Mouse (Mus musculus) v-Abl transformed pro-B cells (cell line): ENCODE results near the gene Col6a3.

Experiments used
- in situ Hi-C, 2 experiments: fragments of 400-800 bp; cut with MboI; formaldehyde crosslinking; loops; one replicate each; pipeline ENCODE4 v1.15.1; 2025; ENCODE audit not compliant: unreplicated experiment in 2 of 2

Gene Col6a3

GRCm38 (mm10) chr1:90843836-90844235, at the start of gene Col6a3:
TSS of gene Col6a3 (minus strand) at chr1:90843971.
- in situ Hi-C loops, result no loop called here

GRCm38 (mm10) chr1:90885771-90886460, 42.1 kb upstream of the Col6a3 start:
- in situ Hi-C loops, result no loop called here

GRCm38 (mm10) chr1:90876486-90877270, 32.9 kb upstream of the Col6a3 start:
- in situ Hi-C loops, result no loop called here

- in situ Hi-C loops, result no loop called here
Measured at GRCm38 (mm10) chr1:90875961-90876360, 32.2 kb upstream of the Col6a3 start.

- in situ Hi-C loops, result no loop called here
Measured at GRCm38 (mm10) chr1:90875371-90875770, 31.6 kb upstream of the Col6a3 start.

- in situ Hi-C loops, result no loop called here
Measured at GRCm38 (mm10) chr1:90870581-90870980, 26.8 kb upstream of the Col6a3 start.

- in situ Hi-C loops, result no loop called here
Measured at GRCm38 (mm10) chr1:90866734-90867133, 23.0 kb upstream of the Col6a3 start.

- in situ Hi-C loops, result no loop called here
Measured at GRCm38 (mm10) chr1:90855880-90856279, 12.1 kb upstream of the Col6a3 start.

- in situ Hi-C loops, result no loop called here
Measured at GRCm38 (mm10) chr1:90849836-90850235, 6.1 kb upstream of the Col6a3 start.

- in situ Hi-C loops, result no loop called here
Measured at GRCm38 (mm10) chr1:90845206-90845605, 1.4 kb upstream of the Col6a3 start.

GRCm38 (mm10) chr1:90842789-90843587, 783 bp downstream of the Col6a3 start:
- in situ Hi-C loops, result no loop called here

GRCm38 (mm10) chr1:90840250-90840649, 3.5 kb downstream of the Col6a3 start:
- in situ Hi-C loops, result no loop called here

- in situ Hi-C loops, result no loop called here
Measured at GRCm38 (mm10) chr1:90838657-90839056, 5.1 kb downstream of the Col6a3 start.

- in situ Hi-C loops, result no loop called here
Measured at GRCm38 (mm10) chr1:90838221-90838620, 5.5 kb downstream of the Col6a3 start.

GRCm38 (mm10) chr1:90836178-90836740, 7.5 kb downstream of the Col6a3 start:
- in situ Hi-C loops, result no loop called here

GRCm38 (mm10) chr1:90834701-90835100, 9.1 kb downstream of the Col6a3 start:
- in situ Hi-C loops, result no loop called here

GRCm38 (mm10) chr1:90830006-90830405, 13.8 kb downstream of the Col6a3 start:
- in situ Hi-C loops, result no loop called here

GRCm38 (mm10) chr1:90813226-90813625, 30.5 kb downstream of the Col6a3 start:
- in situ Hi-C loops, result no loop called here

- in situ Hi-C loops, result no loop called here
Measured at GRCm38 (mm10) chr1:90808930-90809329, 34.8 kb downstream of the Col6a3 start.

GRCm38 (mm10) chr1:90803104-90803503, 40.7 kb downstream of the Col6a3 start:
- in situ Hi-C loops, result no loop called here

- in situ Hi-C loops, result no loop called here
Measured at GRCm38 (mm10) chr1:90801067-90801466, 42.7 kb downstream of the Col6a3 start.
